Mouse (Mus musculus) lung, postnatal 10 days (tissue): ENCODE data around the gene Nek4.
A peak's percentile ranks its signal among the peaks of the same experiment; 100 is the strongest.

Source experiments
- DNase-seq: peaks from one replicate; pipeline ENCODE4 v3.0.0; 2021

Nek4 gene

DNA sequence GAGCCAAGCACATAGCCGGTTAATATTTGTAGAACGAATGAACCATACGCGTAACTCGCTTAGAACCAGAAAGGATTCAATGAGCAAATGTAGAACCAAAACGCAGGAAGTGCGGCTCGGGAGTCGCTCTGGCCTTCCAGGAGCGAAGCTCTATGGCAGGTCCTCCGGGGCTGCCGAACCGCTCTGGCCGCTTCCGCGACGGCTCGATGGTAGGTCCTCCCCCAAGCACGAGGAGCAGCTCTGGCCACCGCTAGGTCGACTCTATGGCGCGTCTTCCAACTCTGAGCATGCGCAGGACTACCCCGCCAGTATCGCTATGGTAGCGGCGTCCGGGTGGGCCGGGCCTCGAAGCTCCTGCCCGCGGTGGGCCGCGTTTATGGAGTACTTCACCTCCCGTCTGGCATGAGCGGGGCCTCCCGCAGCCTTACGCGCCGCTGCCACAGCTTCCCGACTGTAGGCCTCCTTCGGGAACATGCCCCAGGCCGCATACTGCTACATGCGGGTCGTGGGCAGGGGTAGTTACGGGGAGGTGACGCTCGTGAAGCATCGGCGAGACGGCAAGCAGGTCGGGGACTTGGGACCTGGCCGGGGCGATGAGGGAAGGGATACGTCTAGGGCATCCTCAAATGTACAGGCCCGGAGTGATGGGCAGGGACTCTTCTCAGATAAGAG, at the start of gene Nek4:
TSS of gene Nek4 (plus strand) at position 224 of the 672 bp plus-strand sequence.
- DNase-seq: peak; percentile 98

DNA sequence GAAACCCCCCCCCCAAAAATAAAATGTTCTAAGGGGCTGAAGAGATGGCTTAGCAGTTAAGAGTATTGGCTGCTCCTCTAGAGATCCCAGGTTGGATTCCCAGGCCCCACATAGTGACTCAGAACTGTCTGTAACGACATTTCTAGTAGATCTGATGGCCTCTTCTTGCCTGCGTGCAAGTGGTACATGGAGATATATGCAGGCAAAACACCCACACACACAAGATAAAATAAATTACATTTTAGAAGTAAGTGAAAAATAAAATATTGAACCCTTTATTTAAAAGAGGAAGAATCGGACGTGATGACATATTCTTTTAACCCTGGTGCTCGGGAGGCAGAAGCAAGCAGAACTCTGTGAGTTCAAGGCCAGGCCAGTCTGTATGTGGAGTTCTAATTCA, 48.5 kb upstream of the Nek4 start:
- DNase-seq: no peak

GRCm38 (mm10) chr14:30903036-30903435, 48.1 kb upstream of the Nek4 start:
- DNase-seq: no peak

- peak; percentile 70 for DNase-seq
Measured at GRCm38 (mm10) chr14:30904307-30904706, 46.9 kb upstream of the Nek4 start.

- DNase-seq: peak; percentile 82
Measured at GRCm38 (mm10) chr14:30906001-30906400, 45.2 kb upstream of the Nek4 start.

- peak; percentile 86 for DNase-seq
Measured at GRCm38 (mm10) chr14:30907814-30908265, 43.3 kb upstream of the Nek4 start.

DNA sequence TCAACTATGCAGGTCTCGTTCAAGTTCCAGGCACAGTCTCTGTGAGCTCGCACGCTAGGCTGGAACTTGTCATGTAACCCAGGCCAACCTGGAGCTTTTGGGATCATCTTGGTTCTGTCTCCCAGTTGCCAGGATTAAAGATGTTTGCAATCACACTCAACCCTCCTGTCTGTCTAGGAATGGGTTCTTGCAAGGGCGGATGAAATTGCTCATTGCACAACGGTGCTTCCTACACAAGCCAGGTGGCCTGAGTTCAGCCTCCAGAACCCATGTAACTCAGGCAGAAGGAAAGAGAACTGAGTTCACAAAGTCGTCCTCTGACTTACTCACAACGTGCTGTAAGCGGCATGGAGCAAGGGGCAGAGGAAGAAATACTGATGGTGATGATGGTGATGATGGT, 40.0 kb upstream of the Nek4 start:
- no peak for DNase-seq

DNA sequence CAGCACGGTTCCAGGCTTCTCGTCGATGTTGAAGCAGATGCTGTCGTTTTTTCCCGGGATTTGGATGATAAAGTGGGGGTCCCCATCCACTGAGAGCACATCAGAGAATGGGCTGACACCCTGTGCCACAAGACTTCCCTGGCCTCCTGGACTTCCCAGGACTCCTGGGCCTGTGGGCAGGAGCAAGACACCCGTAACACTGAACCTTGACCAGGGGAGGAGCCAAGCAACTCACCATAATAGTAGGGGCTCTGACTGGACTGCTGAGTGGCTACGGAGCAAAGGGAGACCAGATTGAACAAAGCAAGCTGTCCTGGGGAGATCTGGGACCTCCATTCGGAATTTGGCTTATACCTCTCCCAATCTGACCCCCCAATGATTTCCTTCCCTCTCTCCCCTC, 38.5 kb upstream of the Nek4 start:
- no peak for DNase-seq

DNA sequence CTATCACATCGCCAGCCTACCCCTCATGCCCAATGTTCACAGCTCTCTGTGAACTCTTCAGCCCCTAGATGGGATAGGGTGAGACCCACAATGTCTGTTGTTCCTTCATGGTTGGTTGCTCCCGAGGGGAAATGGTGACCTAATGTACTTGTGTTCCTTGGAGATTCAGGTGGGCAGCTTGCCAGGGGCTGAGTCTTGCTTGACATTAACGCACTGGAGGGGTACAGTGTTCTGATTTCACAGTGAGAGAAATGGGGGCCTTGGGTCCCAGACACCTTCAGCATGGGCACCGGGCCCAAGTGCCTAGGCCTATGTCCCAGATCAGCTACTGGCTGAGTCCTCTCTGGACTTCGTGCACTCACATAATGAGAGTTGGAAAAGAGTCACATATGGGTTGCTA, 37.8 kb upstream of the Nek4 start:
- DNase-seq: peak; percentile 61

DNA sequence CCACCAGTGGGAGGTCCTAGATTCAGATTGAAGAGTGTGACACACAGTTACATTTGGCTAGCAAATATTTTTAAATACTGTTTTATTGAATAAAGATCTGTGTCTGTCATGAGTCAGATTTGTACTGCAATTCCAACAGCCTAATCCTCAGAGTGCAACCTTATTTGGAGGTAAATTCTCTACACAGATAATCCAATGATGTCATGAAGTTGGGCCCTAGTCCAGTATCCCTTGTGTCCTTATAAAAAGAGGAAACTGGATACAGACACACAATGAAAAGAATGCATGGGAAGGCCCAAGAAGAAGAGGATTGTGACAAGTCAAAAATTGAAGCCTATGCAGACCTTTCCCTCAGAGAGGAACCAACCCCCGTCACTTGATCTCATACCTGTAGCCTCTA, 34.7 kb upstream of the Nek4 start:
- DNase-seq: peak; percentile 30

- peak; percentile 28 for DNase-seq
Measured at GRCm38 (mm10) chr14:30922053-30922670, 29.0 kb upstream of the Nek4 start.

- DNase-seq: peak; percentile 19
Measured at GRCm38 (mm10) chr14:30923375-30924105, 27.6 kb upstream of the Nek4 start, which contains the start of gene Itih3. Itih3 (minus strand) TSS chr14:30923760.

DNA sequence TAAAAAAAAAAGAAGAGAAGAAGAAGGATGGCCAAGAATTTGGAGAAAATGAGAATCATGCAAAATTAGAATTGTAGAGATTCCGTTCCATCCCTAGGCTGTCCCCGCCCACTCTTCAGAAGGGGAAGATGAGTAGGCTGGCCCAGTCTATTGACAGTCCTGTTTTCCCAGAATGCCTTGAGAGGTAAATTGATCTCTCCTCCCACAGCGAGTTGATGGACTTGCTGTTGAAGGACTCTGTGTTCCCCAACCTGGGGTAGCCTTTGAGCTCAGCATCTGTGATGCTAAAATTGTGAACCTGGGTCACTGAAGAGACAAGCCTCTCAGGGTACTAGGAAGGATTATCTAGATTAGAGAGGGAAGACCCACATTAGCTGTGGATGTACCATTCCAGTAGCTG, 25.7 kb upstream of the Nek4 start:
- DNase-seq: no peak

DNA sequence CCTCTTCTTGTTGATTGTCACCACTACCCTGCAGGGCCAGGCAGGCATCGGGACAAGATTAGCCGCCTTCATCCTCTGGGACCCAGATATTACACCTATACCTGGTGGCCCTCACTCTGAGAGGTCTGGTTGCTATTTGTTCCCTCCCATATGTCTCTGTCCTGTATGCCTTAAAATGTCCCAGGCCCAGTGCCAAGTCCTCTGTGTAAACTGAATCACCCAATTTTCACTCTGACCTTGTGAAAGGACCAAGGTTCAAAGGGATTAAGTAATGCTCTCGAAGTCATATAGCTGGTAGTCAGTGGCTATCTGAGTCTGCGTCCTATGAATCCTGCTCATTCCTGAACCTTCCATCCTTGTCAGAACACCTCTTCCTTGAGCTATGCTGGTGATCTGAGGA, 20.8 kb upstream of the Nek4 start:
- DNase-seq: no peak

DNA sequence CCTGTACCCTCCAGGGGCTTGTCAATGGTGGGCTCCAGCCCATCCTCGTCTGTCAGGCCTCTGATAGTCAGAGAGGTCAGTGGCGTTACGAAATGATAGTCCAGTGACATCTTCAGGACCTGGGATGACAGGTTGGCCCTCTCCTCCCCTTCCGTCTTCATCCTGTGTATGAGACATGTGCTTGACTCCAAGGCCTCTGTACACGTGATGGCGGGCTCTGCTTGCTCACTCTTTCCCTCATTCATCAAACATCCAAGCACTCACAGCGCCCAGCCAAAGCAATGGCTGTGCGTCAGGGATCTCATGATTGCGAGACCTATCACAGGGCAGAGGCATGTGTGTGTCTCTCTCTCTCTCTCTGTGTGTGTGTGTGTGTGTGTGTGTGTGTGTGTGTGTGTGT, 17.8 kb upstream of the Nek4 start:
- DNase-seq: no peak

DNA sequence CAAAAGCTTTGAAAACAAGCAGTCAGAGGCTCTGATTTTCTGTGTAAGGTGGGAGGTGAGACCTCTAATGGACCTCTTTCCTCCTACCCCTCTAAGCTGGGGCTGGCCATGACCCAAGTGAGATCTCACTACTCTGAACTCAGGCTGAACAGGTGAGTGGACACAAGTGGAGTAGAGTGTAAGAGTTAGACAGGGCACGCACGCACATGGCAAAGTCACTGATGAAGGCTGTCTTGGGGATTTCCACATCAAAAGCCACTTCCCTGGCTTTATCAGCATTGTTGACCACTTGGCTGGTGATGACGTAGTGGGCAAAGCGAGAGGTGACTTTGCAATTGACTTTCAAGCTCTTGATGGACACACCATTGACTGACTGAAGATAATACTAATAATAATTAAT, 8.9 kb upstream of the Nek4 start:
- peak; percentile 36 for DNase-seq

- no peak for DNase-seq
Measured at GRCm38 (mm10) chr14:30943038-30943437, 8.1 kb upstream of the Nek4 start, which contains the start of gene Itih1. Itih1 (minus strand) TSS chr14:30943289.

DNA sequence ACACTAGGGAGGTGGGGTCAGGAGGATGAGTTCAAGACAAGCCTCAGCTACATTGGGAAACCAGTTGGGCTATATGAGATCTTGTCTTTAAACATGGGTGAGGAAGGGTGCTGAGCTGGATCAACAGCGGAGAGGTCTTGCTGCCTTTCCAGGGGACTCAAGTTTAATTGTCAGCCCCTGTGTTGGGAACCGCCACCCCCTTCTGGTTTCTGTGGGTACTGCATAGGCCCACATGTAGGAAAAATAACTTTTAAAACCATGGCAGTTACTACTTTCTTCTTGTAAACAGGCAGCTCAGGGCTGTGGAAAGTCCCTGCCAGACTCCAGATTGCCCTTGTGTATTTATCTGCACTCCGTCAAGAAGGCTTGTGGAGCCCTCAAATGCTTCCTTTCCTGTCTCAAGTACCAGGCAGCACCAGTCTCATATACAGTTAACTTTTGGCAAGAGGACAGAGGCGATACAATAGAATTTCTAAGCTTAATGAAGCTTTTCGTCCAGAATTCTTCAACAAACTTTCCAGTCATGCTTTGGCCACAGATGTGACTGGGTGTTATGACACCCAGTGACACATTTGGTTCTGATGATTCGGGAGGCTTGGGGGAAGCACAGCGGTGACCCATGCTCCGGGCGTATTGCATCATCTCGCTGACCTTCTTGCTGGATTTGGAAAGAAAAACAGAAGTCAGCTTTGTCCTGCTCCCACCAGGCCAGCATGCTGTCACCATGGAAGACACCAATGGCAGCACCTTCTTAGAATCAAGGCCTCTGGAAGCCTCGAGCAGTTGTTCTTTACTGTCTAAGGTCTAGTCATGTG, 7.1 kb upstream of the Nek4 start:
- DNase-seq: peak; percentile 92

GRCm38 (mm10) chr14:30944745-30945144, 6.4 kb upstream of the Nek4 start:
- DNase-seq: no peak

- no peak for DNase-seq
Measured at GRCm38 (mm10) chr14:30949986-30950385, 1.2 kb upstream of the Nek4 start.

GRCm38 (mm10) chr14:30958517-30958916, 7.3 kb downstream of the Nek4 start:
- DNase-seq: no peak

DNA sequence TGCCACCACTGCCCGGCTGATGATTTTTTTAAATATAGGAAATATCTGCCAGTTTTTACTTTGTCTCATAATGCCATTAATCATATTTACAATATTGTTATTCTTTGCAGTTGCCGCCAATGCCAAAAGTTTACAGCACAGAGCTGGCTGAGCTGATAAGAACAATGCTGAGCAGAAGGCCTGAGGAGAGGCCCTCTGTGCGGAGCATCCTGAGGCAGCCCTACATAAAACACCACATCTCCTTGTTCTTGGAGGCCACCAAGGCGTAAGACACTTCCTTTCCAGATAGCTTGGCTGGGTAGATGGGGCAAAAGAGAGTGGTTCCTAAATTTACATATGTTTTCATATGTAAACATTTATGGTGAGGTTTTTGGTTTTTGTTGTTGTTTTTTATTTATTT, 7.9 kb downstream of the Nek4 start:
- DNase-seq: no peak

- DNase-seq: no peak
Measured at GRCm38 (mm10) chr14:30960366-30960765, 9.2 kb downstream of the Nek4 start.
